8 mouse cellular contexts compared by ENCODE assay signal in genomic region chr2:119587383-119587782, GRCm38 (mm10). TPM values are rescaled to one million over a fixed set of nuclear protein-coding genes. Genes with fewer than 3 reads are reported as not detected.
DNase-seq lines count a peak whose midpoint lies in the region; ATAC-seq lines count a peak whose summit lies in the region.

No protein-coding gene starts in this region.

- H3K9me3 ChIP-seq in forebrain, embryonic 14.5 days (replicated peaks; ENCODE audit: control insufficient read depth, low read length) = no peaks in the 10 kb centered on the region
- no peaks in the 10 kb centered on the region for H3K9me3 ChIP-seq in forebrain, embryonic 16.5 days (ENCODE audit: control insufficient read depth, low read length)

- no peaks in the 10 kb centered on the region for H3K27me3 ChIP-seq in forebrain, embryonic 14.5 days (replicated peaks; ENCODE audit: control insufficient read depth, insufficient read depth, low read length)
- no peaks in the 10 kb centered on the region for H3K27me3 ChIP-seq in forebrain, embryonic 16.5 days (replicated peaks; ENCODE audit: control insufficient read depth, insufficient read depth, low read length)

- H3K36me3 ChIP-seq in forebrain, embryonic 14.5 days (ENCODE audit: control insufficient read depth, insufficient read depth, low read length) = peaks cover 3% of the 10 kb centered on the region; the same call in 1 of the 2 replicates
- no peaks in the 10 kb centered on the region for H3K36me3 ChIP-seq in forebrain, embryonic 16.5 days (ENCODE audit: control insufficient read depth, insufficient read depth)

- WGBS in forebrain, embryonic 14.5 days = 12% methylated on average over 4 of the region's 4 CpGs
- 14% methylated on average over 4 of the region's 4 CpGs for WGBS in forebrain, embryonic 16.5 days

- ATAC-seq in forebrain, embryonic 14.5 days = no peak
- no peak for ATAC-seq in forebrain, embryonic 16.5 days

- H3K9ac ChIP-seq in forebrain, embryonic 14.5 days (ENCODE audit: low read length) = no peak overlapping the region
- no peak overlapping the region for H3K9ac ChIP-seq in forebrain, embryonic 16.5 days (replicated peaks; ENCODE audit: low read depth, low read length)

- no peaks in the 10 kb centered on the region for H3K4me1 ChIP-seq in forebrain, embryonic 14.5 days (ENCODE audit: control insufficient read depth, insufficient read depth, low read length)
- H3K4me1 ChIP-seq in forebrain, embryonic 16.5 days (replicated peaks; ENCODE audit: control insufficient read depth, insufficient read depth, low read length) = no peaks in the 10 kb centered on the region

- H3K4me3 ChIP-seq in forebrain, embryonic 14.5 days (ENCODE audit: low read depth, low read length) = no peak overlapping the region
- H3K4me3 ChIP-seq in forebrain, embryonic 16.5 days (replicated peaks; ENCODE audit: low read length) = no peak overlapping the region

- peak; percentile 52 for DNase-seq in forebrain, embryonic 14.5 days (ENCODE audit: low spot score)
- peak; percentile 73 for DNase-seq in 3T3-L1 (ENCODE audit: low read depth, low spot score)
- DNase-seq in adipocyte (ENCODE audit: low spot score) = peak; percentile 67
- DNase-seq in embryo, embryonic 11.5 days (ENCODE audit: low read depth, low spot score) = peak; percentile 35
- peak; percentile 49 to 85 for DNase-seq in kidney, adult 8-10 months
- peak; percentile 77 for DNase-seq in lung, postnatal 14 days
- peak; percentile 57 to 76 for DNase-seq in spleen, postnatal 14 days (ENCODE audit: low spot score in 2 of 2)

- no peak overlapping the region for H3K27ac ChIP-seq in forebrain, embryonic 14.5 days (ENCODE audit: low read depth, low read length)
- H3K27ac ChIP-seq in forebrain, embryonic 16.5 days (ENCODE audit: low read length) = no peak overlapping the region

- H3K4me2 ChIP-seq in forebrain, embryonic 14.5 days (ENCODE audit: low read length) = no peak overlapping the region
- H3K4me2 ChIP-seq in forebrain, embryonic 16.5 days (ENCODE audit: low read length) = no peak overlapping the region

RNA-seq across cellular contexts. Expression of gene Nusap1, which starts 30.7 kb away (rescaled TPM):
- 38.0 and 41.9 TPM in 2 replicates for polyA plus RNA-seq in forebrain, embryonic 14.5 days (2014; fragmentation: Nextera tagmentation; extraction: Ambion mirVana)
- 29.6 and 35.9 TPM in 2 replicates for polyA plus RNA-seq in forebrain, embryonic 16.5 days (2015; fragmentation: Nextera tagmentation; extraction: Ambion mirVana)

RNA-seq across cellular contexts. Expression of gene Oip5, which starts 30.9 kb away (rescaled TPM):
- 13.2 and 14.8 TPM in 2 replicates for polyA plus RNA-seq in forebrain, embryonic 14.5 days (2014; fragmentation: Nextera tagmentation; extraction: Ambion mirVana)
- polyA plus RNA-seq in forebrain, embryonic 16.5 days (2015; fragmentation: Nextera tagmentation; extraction: Ambion mirVana) = 10.3 and 12.0 TPM in 2 replicates

RNA-seq across cellular contexts. Expression of gene Chp1, which starts 39.9 kb away (rescaled TPM):
- 72.3 and 75.5 TPM in 2 replicates for polyA plus RNA-seq in forebrain, embryonic 14.5 days (2014; fragmentation: Nextera tagmentation; extraction: Ambion mirVana)
- polyA plus RNA-seq in forebrain, embryonic 16.5 days (2015; fragmentation: Nextera tagmentation; extraction: Ambion mirVana) = 78.6 and 78.8 TPM in 2 replicates

RNA-seq across cellular contexts. Expression of gene Exd1, which starts 40.0 kb away (rescaled TPM):
- 0.29 and 0.36 TPM in 2 replicates for polyA plus RNA-seq in forebrain, embryonic 14.5 days (2014; fragmentation: Nextera tagmentation; extraction: Ambion mirVana)
- 1.1 and 1.6 TPM in 2 replicates for polyA plus RNA-seq in forebrain, embryonic 16.5 days (2015; fragmentation: Nextera tagmentation; extraction: Ambion mirVana)
